In the genomic region with DNA sequence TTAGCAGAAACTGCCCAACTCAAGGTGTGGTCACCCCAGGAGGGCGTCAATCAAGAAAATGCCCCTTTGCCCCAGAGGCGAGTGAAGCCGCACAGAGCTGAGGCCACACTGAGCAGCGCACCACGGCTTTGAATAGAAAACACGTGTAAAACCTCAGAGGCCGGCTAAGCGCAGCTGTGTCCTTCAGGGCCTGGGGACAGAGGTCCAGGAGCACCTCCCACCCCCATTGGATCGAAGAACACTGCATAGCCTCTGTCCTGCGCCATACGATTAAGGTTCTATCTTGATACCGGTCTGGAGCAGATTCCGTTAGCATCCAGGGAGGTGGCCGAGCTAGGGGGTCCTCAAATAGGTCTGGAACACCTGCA, we compare ENCODE assay signal across 8 mouse cellular contexts. TPM values are rescaled to one million over a fixed set of nuclear protein-coding genes. Genes with fewer than 3 reads are reported as not detected.
A peak's percentile ranks its signal among the peaks of the same experiment; 100 is the strongest.
DNase-seq lines count a peak whose midpoint lies in the region; ATAC-seq lines count a peak whose summit lies in the region.

No protein-coding gene starts in this region.

- H3K4me2 ChIP-seq in heart, embryonic 11.5 days = peak overlapping the region; percentile 77
- peak overlapping the region; percentile 83 for H3K4me2 ChIP-seq in heart, embryonic 15.5 days
- peak overlapping the region; percentile 44 for H3K4me2 ChIP-seq in limb, embryonic 11.5 days (ENCODE audit: low read depth, severe bottlenecking)
- peak overlapping the region; percentile 53 for H3K4me2 ChIP-seq in midbrain, embryonic 16.5 days (ENCODE audit: low read length)

- H3K9me3 ChIP-seq in heart, embryonic 11.5 days (replicated peaks; ENCODE audit: control insufficient read depth, low read length) = no peaks in the 10 kb centered on the region
- H3K9me3 ChIP-seq in heart, embryonic 15.5 days (replicated peaks) = no peaks in the 10 kb centered on the region
- H3K9me3 ChIP-seq in limb, embryonic 11.5 days (ENCODE audit: control insufficient read depth, low read length) = no peaks in the 10 kb centered on the region; the same call in 1 of the 2 replicates
- H3K9me3 ChIP-seq in midbrain, embryonic 16.5 days (replicated peaks; ENCODE audit: control insufficient read depth, low read length, poor library complexity, severe bottlenecking) = no peaks in the 10 kb centered on the region

- WGBS in heart, embryonic 11.5 days (ENCODE audit: insufficient replicate concordance) = 3% methylated on average over 14 of the region's 14 CpGs
- WGBS in heart, embryonic 15.5 days = 2% methylated on average over 14 of the region's 14 CpGs
- WGBS in limb, embryonic 11.5 days = 1% methylated on average over 14 of the region's 14 CpGs
- 2% methylated on average over 14 of the region's 14 CpGs for WGBS in midbrain, embryonic 16.5 days

- H3K27me3 ChIP-seq in heart, embryonic 11.5 days (ENCODE audit: control insufficient read depth, insufficient read depth, low read length) = peaks cover 73% of the 10 kb centered on the region
- peaks cover 82% of the 10 kb centered on the region for H3K27me3 ChIP-seq in heart, embryonic 15.5 days
- peaks cover 55% of the 10 kb centered on the region for H3K27me3 ChIP-seq in limb, embryonic 11.5 days (ENCODE audit: control insufficient read depth, insufficient read depth, low read length)
- H3K27me3 ChIP-seq in midbrain, embryonic 16.5 days (ENCODE audit: control insufficient read depth, insufficient read depth, low read depth, low read length) = peaks cover 68% of the 10 kb centered on the region

- no peak for DNase-seq in heart, postnatal 10 days
- DNase-seq in adrenal gland, postnatal 14 days = peak; percentile 41
- peak; percentile 69 for DNase-seq in limb, embryonic 11.5 days (ENCODE audit: low spot score)
- no peak for DNase-seq in c-Kit-positive CD71-positive TER-119-positive erythroid progenitor cells, embryonic 14.5 days (ENCODE audit: low spot score)
- no peak for DNase-seq in right cerebral cortex, adult 2 months (ENCODE audit: low spot score in 2 of 2)

- H3K27ac ChIP-seq in heart, embryonic 11.5 days (ENCODE audit: low read depth, low read length) = no peak overlapping the region
- H3K27ac ChIP-seq in heart, embryonic 15.5 days = no peak overlapping the region
- no peak overlapping the region for H3K27ac ChIP-seq in limb, embryonic 11.5 days (replicated peaks; ENCODE audit: low read depth, low read length)
- no peak overlapping the region for H3K27ac ChIP-seq in midbrain, embryonic 16.5 days (ENCODE audit: low read length)

- ATAC-seq in heart, embryonic 11.5 days (replicated peaks; ENCODE audit: insufficient number of reproducible peaks, low FRiP score, low TSS enrichment) = no peak
- no peak for ATAC-seq in heart, embryonic 15.5 days (replicated peaks; ENCODE audit: insufficient number of reproducible peaks, insufficient read depth, low FRiP score, low read depth)
- ATAC-seq in limb, embryonic 11.5 days (ENCODE audit: insufficient number of reproducible peaks, low FRiP score, low TSS enrichment, low read depth) = no peak
- 0 out of 2 replicates have a peak, but pooled peaks have one; percentile 6 for ATAC-seq in midbrain, embryonic 16.5 days

- no peaks in the 10 kb centered on the region; the same call in none of the 2 replicates for H3K4me1 ChIP-seq in heart, embryonic 11.5 days (ENCODE audit: control insufficient read depth, insufficient read depth, low read length)
- H3K4me1 ChIP-seq in heart, embryonic 15.5 days (replicated peaks) = peaks cover 22% of the 10 kb centered on the region
- peaks cover 14% of the 10 kb centered on the region for H3K4me1 ChIP-seq in limb, embryonic 11.5 days (ENCODE audit: control insufficient read depth, insufficient read depth, low read length)
- peaks cover 7% of the 10 kb centered on the region; the same call in 1 of the 2 replicates for H3K4me1 ChIP-seq in midbrain, embryonic 16.5 days (ENCODE audit: control insufficient read depth, insufficient read depth, low read length)

- H3K9ac ChIP-seq in heart, embryonic 11.5 days (ENCODE audit: low read depth, low read length) = 0 out of 2 replicates have a peak overlapping the region, but pooled peaks have one; percentile 75
- peak overlapping the region; percentile 74 for H3K9ac ChIP-seq in heart, embryonic 15.5 days
- H3K9ac ChIP-seq in limb, embryonic 11.5 days (ENCODE audit: low read length) = no peak overlapping the region
- no peak overlapping the region for H3K9ac ChIP-seq in midbrain, embryonic 16.5 days (ENCODE audit: low read depth, low read length)

- H3K36me3 ChIP-seq in heart, embryonic 11.5 days (ENCODE audit: control insufficient read depth, insufficient read depth, low read length) = no peaks in the 10 kb centered on the region
- H3K36me3 ChIP-seq in heart, embryonic 15.5 days = no peaks in the 10 kb centered on the region
- H3K36me3 ChIP-seq in limb, embryonic 11.5 days (ENCODE audit: control insufficient read depth, insufficient read depth, low read length) = no peaks in the 10 kb centered on the region
- H3K36me3 ChIP-seq in midbrain, embryonic 16.5 days (ENCODE audit: control insufficient read depth, insufficient read depth, low read length) = no peaks in the 10 kb centered on the region

- H3K4me3 ChIP-seq in heart, embryonic 11.5 days (ENCODE audit: low read depth, low read length) = peak overlapping the region; percentile 60
- H3K4me3 ChIP-seq in heart, embryonic 15.5 days = peak overlapping the region; percentile 71
- H3K4me3 ChIP-seq in limb, embryonic 11.5 days (ENCODE audit: low read depth, low read length) = peak overlapping the region; percentile 42
- peak overlapping the region; percentile 39; the same call in 1 of the 2 replicates for H3K4me3 ChIP-seq in midbrain, embryonic 16.5 days (ENCODE audit: low read depth, low read length)

- intact Hi-C loops in heart, postnatal 10 days (cut with DNase I) = loop anchor here (5.0 kb wide), 1 partner anchor 128 kb away; no protein-coding TSS in a partner anchor

RNA-seq across cellular contexts. Expression of a gene that starts 0.7 kb away (rescaled TPM):
- 10.9 and 13.4 TPM in 2 replicates for polyA plus RNA-seq in heart, embryonic 11.5 days (2014; fragmentation: Nextera tagmentation; extraction: Ambion mirVana)
- total RNA-seq in heart, postnatal 10 days (2021) = 1 to 10 TPM; 6.9 to 9.6 TPM
- 28.5 and 33.8 TPM in 2 replicates for total RNA-seq in adrenal gland, postnatal 14 days (2021)
- polyA plus RNA-seq in heart, embryonic 15.5 days (2015; fragmentation: Nextera tagmentation; extraction: Ambion mirVana) = 13.0 and 13.8 TPM in 2 replicates
- 4.7 and 4.8 TPM in 2 replicates for polyA plus RNA-seq in limb, embryonic 11.5 days (2014; fragmentation: Nextera tagmentation; extraction: Ambion mirVana)
- polyA plus RNA-seq in midbrain, embryonic 16.5 days (2015; fragmentation: Nextera tagmentation; extraction: Ambion mirVana) = 4.6 TPM in 2 replicates

RNA-seq across cellular contexts. Expression of a gene that starts 57.7 kb away (rescaled TPM):
- polyA plus RNA-seq in heart, embryonic 11.5 days (2014; fragmentation: Nextera tagmentation; extraction: Ambion mirVana) = 54.1 and 56.6 TPM in 2 replicates
- total RNA-seq in heart, postnatal 10 days (2021) = 10 to 100 TPM; 11.5 to 11.8 TPM
- 10.3 and 12.5 TPM in 2 replicates for total RNA-seq in adrenal gland, postnatal 14 days (2021)
- polyA plus RNA-seq in heart, embryonic 15.5 days (2015; fragmentation: Nextera tagmentation; extraction: Ambion mirVana) = 39.6 and 45.4 TPM in 2 replicates
- 97.2 and 103 TPM in 2 replicates for polyA plus RNA-seq in limb, embryonic 11.5 days (2014; fragmentation: Nextera tagmentation; extraction: Ambion mirVana)
- polyA plus RNA-seq in midbrain, embryonic 16.5 days (2015; fragmentation: Nextera tagmentation; extraction: Ambion mirVana) = 6.3 and 7.7 TPM in 2 replicates

Comparison
In these comparisons a context has a peak if more than half of its experiments do, and no peak if none do; other contexts are left out.
1. H3K9ac ChIP-seq: peak in heart, embryonic 11.5 days (single experiment) and heart, embryonic 15.5 days (single experiment); none in limb, embryonic 11.5 days (single experiment) and midbrain, embryonic 16.5 days (single experiment).
2. DNase-seq: peak in adrenal gland, postnatal 14 days (single experiment) and limb, embryonic 11.5 days (single experiment); none in heart, postnatal 10 days (0 of 2), c-Kit-positive CD71-positive TER-119-positive erythroid progenitor cells, embryonic 14.5 days (single experiment) and right cerebral cortex, adult 2 months (0 of 2).
3. Peak in every context shown above with its lines, with median percentiles within 50 percentile points of each other: H3K4me2 ChIP-seq and H3K4me3 ChIP-seq.